Mouse (Mus musculus) neural tube, embryonic 14.5 days (tissue): ENCODE measurements at regions not wholly inside any gene's neighbourhood (a gene's known extent, or its start where the extent isn't known, plus 50 kb on each side); places are given as distances from the start of the nearest gene placed in this dataset.

Source experiments
- ATAC-seq: fragments of 200-750 bp; cut with Nextera tagmentation; 2 replicates; pipeline ENCODE4 v1.8.0; 2017; ENCODE audit warnings: low read depth, mild to moderate bottlenecking, moderate TSS enrichment, moderate library complexity
- H3K27ac ChIP-seq: fragments of 300-500 bp; sonication (generic); 2 replicates; pipeline ENCODE4 v1.5.1; 2014; ENCODE audit warnings: low read depth, mild to moderate bottlenecking, control low read depth, low read length, moderate library complexity, mixed read lengths
- H3K27me3 ChIP-seq: fragments of 300-500 bp; sonication (generic); 2 replicates; pipeline ENCODE4 v1.6.1; 2014; ENCODE audit warnings: low read length; ENCODE audit not compliant: control insufficient read depth, insufficient read depth
- H3K36me3 ChIP-seq: fragments of 300-500 bp; sonication (generic); 2 replicates; pipeline ENCODE4 v1.6.1; 2014; ENCODE audit warnings: low read length, mixed read lengths; ENCODE audit not compliant: control insufficient read depth, insufficient read depth
- H3K4me1 ChIP-seq: fragments of 300-500 bp; sonication (generic); 2 replicates; pipeline ENCODE4 v1.6.1; 2014; ENCODE audit warnings: low read length; ENCODE audit not compliant: control insufficient read depth, insufficient read depth
- H3K4me2 ChIP-seq: fragments of 300-500 bp; sonication (generic); 2 replicates; pipeline ENCODE4 v1.6.1; 2014; ENCODE audit warnings: mild to moderate bottlenecking, low read depth, low read length, control low read depth
- H3K4me3 ChIP-seq: fragments of 300-500 bp; sonication (generic); 2 replicates; pipeline ENCODE4 v1.5.1; 2014; ENCODE audit warnings: low read depth, low read length, control low read depth, mixed read lengths
- H3K9ac ChIP-seq: fragments of 300-500 bp; sonication (generic); replicated peaks from 2 replicates; pipeline ENCODE4 v1.6.1; 2014; ENCODE audit warnings: low read depth, mild to moderate bottlenecking, control low read depth, low read length, mixed read lengths
- H3K9me3 ChIP-seq: fragments of 300-500 bp; sonication (generic); 2 replicates; pipeline ENCODE4 v1.6.1; 2016; ENCODE audit warnings: low read length; ENCODE audit not compliant: control insufficient read depth
- WGBS: fragments of 180-500 bp; shearing (Covaris S2); extraction: QIAGEN DNeasy Blood & Tissue Kit; methylation state at CpG from one replicate; pipeline ENCODE4 v1.1.7; 2014; 5-methylcytosine and 5-hydroxymethylcytosine counted together

GRCm38 (mm10) chr6:140368354-140369069 lies 55.3 kb upstream of the Plekha5 start:
- no peak overlapping the region for H3K9ac ChIP-seq
- no peak overlapping the region for H3K27ac ChIP-seq
- no peak overlapping the region for H3K4me3 ChIP-seq
- peak; percentile 49; the same call in 1 of the 2 replicates for ATAC-seq
- no peaks in the 10 kb centered on the region for H3K4me1 ChIP-seq
- H3K36me3 ChIP-seq: no peaks in the 10 kb centered on the region
- no peaks in the 10 kb centered on the region for H3K27me3 ChIP-seq
- 82% methylated on average over 8 of the region's 8 CpGs for WGBS
- no peak overlapping the region for H3K4me2 ChIP-seq
- H3K9me3 ChIP-seq: no peaks in the 10 kb centered on the region

- WGBS: 86% methylated on average over 6 of the region's 6 CpGs
- H3K4me1 ChIP-seq: no peaks in the 10 kb centered on the region
- H3K27ac ChIP-seq: no peak overlapping the region
- no peak for ATAC-seq
- no peak overlapping the region for H3K4me3 ChIP-seq
- no peaks in the 10 kb centered on the region for H3K27me3 ChIP-seq
- no peaks in the 10 kb centered on the region for H3K36me3 ChIP-seq
- H3K9me3 ChIP-seq: no peaks in the 10 kb centered on the region
- H3K9ac ChIP-seq: no peak overlapping the region
- no peak overlapping the region for H3K4me2 ChIP-seq
Measured at GRCm38 (mm10) chr6:140367303-140367702, 56.6 kb upstream of the Plekha5 start.

GRCm38 (mm10) chr6:140366791-140367190 lies 57.1 kb upstream of the Plekha5 start:
- ATAC-seq: no peak
- 68% methylated on average over 3 of the region's 3 CpGs for WGBS

GRCm38 (mm10) chr6:140360996-140361395 lies 62.9 kb upstream of the Plekha5 start:
- H3K9me3 ChIP-seq: no peaks in the 10 kb centered on the region
- H3K4me1 ChIP-seq: no peaks in the 10 kb centered on the region
- H3K27me3 ChIP-seq: no peaks in the 10 kb centered on the region
- no peak overlapping the region for H3K27ac ChIP-seq
- H3K4me2 ChIP-seq: no peak overlapping the region
- no peak for ATAC-seq
- no peaks in the 10 kb centered on the region for H3K36me3 ChIP-seq
- no peak overlapping the region for H3K4me3 ChIP-seq
- 70% methylated on average over 4 of the region's 4 CpGs for WGBS
- H3K9ac ChIP-seq: no peak overlapping the region

More at GRCm38 (mm10) chr6:140366791-140367190, 57.1 kb upstream of the Plekha5 start:
- Histone ChIP-seq H3K4me1 (no peaks in the 10 kb centered on the region), H3K4me3 (no peak overlapping the region), H3K4me2 (no peak overlapping the region), H3K36me3 (no peaks in the 10 kb centered on the region), H3K27ac (no peak overlapping the region), H3K9me3 (no peaks in the 10 kb centered on the region), H3K27me3 (no peaks in the 10 kb centered on the region), H3K9ac (no peak overlapping the region)

GRCm38 (mm10) chr6:140357901-140358300 lies 66.0 kb upstream of the Plekha5 start:
- no peaks in the 10 kb centered on the region for H3K27me3 ChIP-seq
- H3K27ac ChIP-seq: no peak overlapping the region
- WGBS: 92% methylated on average over 2 of the region's 2 CpGs
- H3K4me1 ChIP-seq: no peaks in the 10 kb centered on the region
- no peak overlapping the region for H3K4me2 ChIP-seq
- H3K9ac ChIP-seq: no peak overlapping the region
- H3K9me3 ChIP-seq: no peaks in the 10 kb centered on the region
- ATAC-seq: no peak
- no peak overlapping the region for H3K4me3 ChIP-seq
- H3K36me3 ChIP-seq: no peaks in the 10 kb centered on the region

GRCm38 (mm10) chr6:140357300-140357699 lies 66.6 kb upstream of the Plekha5 start:
- Histone ChIP-seq H3K4me1 (no peaks in the 10 kb centered on the region), H3K4me2 (no peak overlapping the region), H3K27ac (no peak overlapping the region), H3K4me3 (no peak overlapping the region), H3K9me3 (no peaks in the 10 kb centered on the region), H3K27me3 (no peaks in the 10 kb centered on the region), H3K9ac (no peak overlapping the region), H3K36me3 (no peaks in the 10 kb centered on the region)
- no peak for ATAC-seq
- 88% methylated on average over 8 of the region's 8 CpGs for WGBS

GRCm38 (mm10) chr6:140354082-140354481 lies 69.8 kb upstream of the Plekha5 start:
- Histone ChIP-seq H3K4me2 (no peak overlapping the region), H3K27me3 (no peaks in the 10 kb centered on the region), H3K9ac (no peak overlapping the region), H3K27ac (no peak overlapping the region), H3K36me3 (no peaks in the 10 kb centered on the region), H3K4me1 (no peaks in the 10 kb centered on the region), H3K4me3 (no peak overlapping the region), H3K9me3 (no peaks in the 10 kb centered on the region)
- 83% methylated on average over 6 of the region's 6 CpGs for WGBS
- ATAC-seq: no peak

GRCm38 (mm10) chr6:140353610-140354009 lies 70.2 kb upstream of the Plekha5 start:
- Histone ChIP-seq H3K4me1 (no peaks in the 10 kb centered on the region), H3K4me3 (no peak overlapping the region), H3K4me2 (no peak overlapping the region), H3K9ac (no peak overlapping the region), H3K27me3 (no peaks in the 10 kb centered on the region), H3K27ac (no peak overlapping the region), H3K9me3 (no peaks in the 10 kb centered on the region), H3K36me3 (no peaks in the 10 kb centered on the region)
- no peak for ATAC-seq
- 86% methylated on average over 6 of the region's 6 CpGs for WGBS

- H3K4me1 ChIP-seq: no peaks in the 10 kb centered on the region
- no peak overlapping the region for H3K4me2 ChIP-seq
- H3K9ac ChIP-seq: no peak overlapping the region
- H3K27ac ChIP-seq: no peak overlapping the region
- no peak overlapping the region for H3K4me3 ChIP-seq
- ATAC-seq: no peak
- H3K27me3 ChIP-seq: no peaks in the 10 kb centered on the region
- no peaks in the 10 kb centered on the region for H3K36me3 ChIP-seq
- no peaks in the 10 kb centered on the region for H3K9me3 ChIP-seq
- WGBS: 65% methylated on average over 5 of the region's 6 CpGs
Measured at GRCm38 (mm10) chr6:140351365-140352095, 72.3 kb upstream of the Plekha5 start.
